Mouse (Mus musculus): ENCODE results near the gene Serinc3.
"Not testable (repeated sequence)": the region's sequence is repeated elsewhere in the genome, so short reads cannot be mapped to it uniquely, and the experiment has no call there.

The Serinc3 gene

DNA sequence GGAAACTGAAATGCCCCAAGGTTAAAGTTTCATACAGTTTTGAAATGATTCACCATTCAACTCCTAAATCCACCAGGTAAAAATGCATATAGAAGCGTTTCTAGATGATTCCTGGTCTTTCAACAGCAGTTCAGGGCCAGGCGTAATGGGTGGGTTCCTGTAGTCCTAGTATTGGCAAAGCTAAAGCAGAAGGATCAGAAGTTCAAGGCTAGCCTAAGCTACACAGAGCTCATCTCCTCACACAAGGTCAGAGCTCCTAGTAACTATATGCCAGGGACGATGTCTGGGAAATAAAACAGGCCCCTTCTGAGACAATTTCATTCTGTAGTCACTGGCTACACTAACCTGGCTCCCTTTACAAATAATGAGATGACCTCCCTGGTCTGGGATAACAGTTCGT, 13.7 kb downstream of the Serinc3 start:
- DNase-seq (ENCODE audit: low spot score in 2 of 2): no peak

DNA sequence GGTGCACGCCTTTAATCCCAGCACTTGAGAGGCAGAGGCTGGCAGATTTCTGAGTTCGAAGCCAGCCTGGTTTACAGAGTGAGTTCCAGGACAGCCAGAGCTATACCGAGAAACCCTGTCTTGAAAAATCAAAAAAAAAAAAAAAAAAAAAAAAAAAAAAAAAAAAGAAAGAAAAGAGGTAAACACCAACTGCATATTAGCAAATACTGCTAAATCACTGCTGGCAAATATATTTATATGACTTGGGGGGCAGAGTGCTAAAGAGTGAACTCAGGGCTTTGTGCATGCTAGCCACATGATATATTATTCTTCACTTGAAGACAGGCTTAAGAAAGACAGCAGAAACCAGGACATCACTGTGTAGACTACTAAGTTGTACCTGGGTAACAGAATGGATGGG, 23.5 kb downstream of the Serinc3 start:
- DNase-seq (ENCODE audit: low spot score in 2 of 2): not testable (repeated sequence)

DNA sequence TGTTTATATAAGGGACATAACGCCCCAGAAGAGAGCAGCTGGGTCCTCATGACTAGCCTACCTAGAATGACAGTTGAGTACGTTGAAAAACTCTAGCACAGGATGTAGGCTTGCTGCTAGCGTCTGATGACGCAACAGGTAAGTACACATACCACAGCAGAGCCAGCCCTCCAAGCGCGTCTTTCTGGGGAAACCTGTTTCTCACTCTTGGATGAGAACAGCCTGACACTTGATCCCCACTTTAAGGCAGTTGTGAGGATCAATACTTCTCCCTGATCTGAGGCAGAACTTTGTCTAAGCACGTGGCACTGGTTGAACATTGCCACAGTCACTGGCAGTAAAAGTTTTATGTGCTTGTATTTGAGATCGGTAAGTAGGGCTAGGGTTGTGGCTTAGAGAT, 24.5 kb downstream of the Serinc3 start:
- no peak for DNase-seq (ENCODE audit: low spot score in 2 of 2)

DNA sequence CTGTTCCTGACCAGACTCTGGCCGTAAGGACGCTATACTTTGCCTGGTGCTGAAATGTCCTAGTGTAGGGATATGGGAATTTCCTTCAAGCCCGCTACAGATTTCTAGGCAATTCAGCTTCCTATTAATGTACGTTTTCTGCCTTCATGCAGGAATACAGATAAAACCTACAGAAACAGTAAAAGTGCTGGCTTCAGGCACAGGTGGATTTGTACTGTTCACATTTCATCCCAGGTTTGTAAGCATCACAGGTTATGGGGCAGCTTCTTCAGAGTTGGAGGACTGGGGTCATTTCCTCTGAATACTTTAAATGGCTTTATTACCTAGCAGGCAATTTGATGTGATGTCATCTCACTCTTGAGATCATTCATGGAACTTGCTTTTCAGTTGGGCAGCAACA, 27.1 kb downstream of the Serinc3 start:
- no peak for DNase-seq (ENCODE audit: low spot score in 2 of 2)

DNA sequence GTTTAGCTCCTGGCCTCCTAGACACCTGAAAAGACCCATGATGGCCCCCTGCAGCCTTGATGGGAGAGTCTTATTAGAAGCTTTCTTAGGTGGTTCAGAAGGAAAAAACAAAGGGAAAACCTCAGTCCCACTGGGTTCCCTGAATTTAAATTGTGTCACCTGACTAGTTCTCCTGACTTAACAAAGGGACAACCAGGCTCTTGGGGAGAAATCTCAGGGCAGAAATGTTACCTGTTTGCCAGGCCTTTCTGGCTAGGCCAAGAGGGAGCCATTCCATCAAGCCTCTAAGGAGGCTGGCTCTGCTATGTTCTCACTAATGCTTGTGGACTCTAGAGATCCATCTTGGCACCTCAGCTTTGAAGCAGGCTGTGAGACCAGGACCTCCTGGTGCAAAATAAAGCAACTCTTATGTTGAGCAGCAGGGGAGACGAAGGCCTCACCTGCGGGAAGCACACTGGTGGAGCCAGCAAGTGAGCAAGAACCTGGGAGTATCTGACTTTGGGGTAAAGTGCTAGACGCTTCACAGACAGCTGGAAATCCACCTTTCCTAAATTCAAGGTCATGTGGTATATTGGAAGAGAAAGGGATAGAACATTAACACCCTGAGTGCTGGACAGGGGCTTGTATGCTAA, 27.6 kb downstream of the Serinc3 start:
- no peak for DNase-seq (ENCODE audit: low spot score in 2 of 2)

DNA sequence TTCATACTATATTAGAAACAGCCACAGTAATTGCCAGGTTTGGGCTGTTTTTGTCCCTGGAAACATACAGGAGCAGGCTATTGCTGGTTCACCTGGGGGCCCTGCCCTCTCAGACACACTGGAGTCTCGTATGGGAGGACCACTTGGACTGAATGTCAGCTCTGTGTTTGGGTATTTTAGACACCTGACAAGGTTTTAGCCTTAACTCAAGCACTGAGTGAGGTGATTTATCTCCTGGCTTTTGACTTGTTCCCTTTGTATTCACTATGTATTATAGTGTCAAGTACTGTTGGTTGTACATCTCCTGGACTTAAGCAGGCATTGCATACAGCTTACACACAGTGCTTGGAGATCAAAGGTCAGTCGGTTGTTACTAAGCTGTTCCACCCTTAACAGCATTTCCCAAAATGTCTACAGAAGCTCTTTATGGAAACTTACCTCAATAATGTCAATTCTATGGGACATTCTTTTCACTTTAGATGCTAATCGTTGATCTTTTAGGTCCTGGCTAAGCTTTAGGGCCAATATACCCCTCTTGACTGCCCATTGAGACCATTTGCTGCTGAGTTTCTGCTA, 28.2 kb downstream of the Serinc3 start:
- no peak for DNase-seq (ENCODE audit: low spot score in 2 of 2)

DNA sequence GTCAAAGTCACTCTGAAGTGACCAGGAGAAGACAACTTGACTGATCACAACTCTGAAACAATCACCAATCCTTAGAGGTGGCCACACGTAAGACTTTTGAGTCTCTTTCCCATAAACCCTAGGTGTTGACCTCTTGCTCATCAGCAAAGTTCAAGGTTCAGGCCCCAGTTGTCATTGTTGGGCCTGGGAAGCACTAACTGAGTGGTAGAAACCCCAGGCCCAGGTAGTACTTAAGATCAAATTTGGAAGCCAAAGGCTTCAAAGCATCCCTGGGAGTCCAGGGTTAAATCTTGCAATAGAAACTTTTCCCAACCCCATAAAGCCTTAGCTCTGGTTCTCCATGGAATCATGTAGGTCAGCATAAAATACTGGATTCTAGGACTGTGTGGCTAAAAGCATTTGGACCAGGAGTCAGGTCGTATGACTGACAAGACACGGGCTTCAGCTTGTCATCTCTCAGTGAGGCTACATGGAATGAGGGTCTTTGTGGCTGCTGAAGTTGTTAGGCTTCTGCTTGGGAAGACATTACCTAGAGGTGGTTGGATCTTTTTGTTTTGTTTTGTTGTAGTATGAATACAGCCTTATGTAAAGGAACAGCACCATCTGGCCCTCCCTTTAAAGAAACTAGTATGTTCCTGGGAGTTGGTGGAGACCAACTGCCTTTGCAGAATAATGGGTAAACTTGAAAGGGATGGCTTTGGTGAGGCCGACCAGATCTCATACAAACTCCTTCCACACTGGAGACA, 28.9 kb downstream of the Serinc3 start:
- no peak for DNase-seq (ENCODE audit: low spot score in 2 of 2)

DNA sequence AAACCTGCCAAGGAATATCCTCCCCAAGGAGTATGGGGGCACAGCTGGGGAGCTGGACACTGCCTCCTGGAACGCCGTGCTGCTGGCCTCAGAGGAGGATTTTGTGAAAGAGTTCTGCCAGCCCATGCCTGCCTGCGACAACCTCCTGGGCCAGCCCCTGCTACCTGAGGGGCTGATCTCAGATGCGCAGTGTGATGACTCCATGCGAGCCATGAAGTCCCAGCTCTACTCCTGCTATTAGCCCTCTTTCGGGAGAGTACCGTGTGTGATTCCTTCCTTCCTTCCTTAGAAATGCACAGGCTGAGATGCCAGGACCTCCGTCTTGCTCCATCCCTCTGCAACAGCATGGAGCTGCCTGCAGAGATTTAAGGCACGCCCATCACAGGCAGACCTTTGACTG, 29.5 kb downstream of the Serinc3 start:
- DNase-seq (ENCODE audit: low spot score in 2 of 2): no peak

DNA sequence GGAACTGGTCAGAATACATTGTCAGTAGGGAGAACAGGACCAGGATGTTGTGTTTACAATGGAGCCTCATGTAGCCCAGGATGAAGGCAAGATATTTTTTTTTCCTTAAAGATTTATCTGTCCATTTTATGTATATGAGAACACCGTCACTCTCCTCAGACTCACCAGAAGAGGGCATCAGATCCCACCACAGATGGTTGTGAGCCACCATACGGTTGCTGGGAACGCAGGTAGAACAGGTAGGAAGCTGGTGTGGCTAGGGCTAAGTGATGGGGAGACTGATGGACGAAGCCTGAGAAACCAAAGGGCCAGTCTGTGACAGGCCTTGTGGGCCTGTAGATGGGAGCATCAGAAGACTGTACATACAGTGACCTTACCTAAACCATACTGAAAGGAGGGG, 30.9 kb downstream of the Serinc3 start:
- no peak for DNase-seq (ENCODE audit: low spot score in 2 of 2)

DNA sequence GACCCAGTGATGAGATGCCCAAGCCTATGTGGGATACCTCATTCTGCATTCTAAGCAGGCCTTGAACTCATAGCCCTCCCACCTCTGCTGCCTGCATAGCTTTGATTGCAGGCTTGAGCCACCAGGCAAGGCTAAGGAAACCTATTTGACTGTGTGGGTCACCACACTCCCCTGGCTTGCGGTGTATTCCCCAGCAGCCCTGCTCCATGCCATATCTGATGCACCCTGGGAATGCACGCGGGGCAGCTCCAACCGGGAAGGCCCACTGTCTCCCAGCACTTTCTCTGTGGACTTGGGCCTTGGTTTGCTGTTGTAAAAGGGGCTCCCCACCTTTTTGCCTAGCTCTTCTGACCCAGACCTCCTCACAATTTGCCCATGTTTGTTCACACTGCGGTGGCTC, 31.7 kb downstream of the Serinc3 start:
- DNase-seq (ENCODE audit: low spot score in 2 of 2): no peak

DNA sequence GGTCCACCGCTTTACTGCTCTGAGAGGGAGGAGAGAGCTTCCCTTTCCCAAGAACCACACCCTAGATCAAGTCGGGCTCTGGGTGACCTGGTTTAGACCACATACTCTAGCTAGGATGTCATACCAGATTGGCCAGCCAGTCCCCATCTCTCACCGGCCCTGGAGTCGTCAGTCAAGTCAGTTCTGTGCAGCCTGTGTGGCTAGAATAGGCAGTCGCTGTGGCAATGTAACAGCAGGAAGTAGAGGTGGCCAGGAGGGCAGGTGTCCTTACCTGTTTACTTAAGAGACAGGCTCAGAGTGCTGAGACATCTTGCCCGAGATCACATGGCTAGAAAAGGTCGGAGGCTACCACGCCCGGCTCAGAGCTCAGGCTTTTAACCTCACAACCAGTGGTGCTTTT, 33.8 kb downstream of the Serinc3 start:
- DNase-seq (ENCODE audit: low spot score in 2 of 2): no peak

DNA sequence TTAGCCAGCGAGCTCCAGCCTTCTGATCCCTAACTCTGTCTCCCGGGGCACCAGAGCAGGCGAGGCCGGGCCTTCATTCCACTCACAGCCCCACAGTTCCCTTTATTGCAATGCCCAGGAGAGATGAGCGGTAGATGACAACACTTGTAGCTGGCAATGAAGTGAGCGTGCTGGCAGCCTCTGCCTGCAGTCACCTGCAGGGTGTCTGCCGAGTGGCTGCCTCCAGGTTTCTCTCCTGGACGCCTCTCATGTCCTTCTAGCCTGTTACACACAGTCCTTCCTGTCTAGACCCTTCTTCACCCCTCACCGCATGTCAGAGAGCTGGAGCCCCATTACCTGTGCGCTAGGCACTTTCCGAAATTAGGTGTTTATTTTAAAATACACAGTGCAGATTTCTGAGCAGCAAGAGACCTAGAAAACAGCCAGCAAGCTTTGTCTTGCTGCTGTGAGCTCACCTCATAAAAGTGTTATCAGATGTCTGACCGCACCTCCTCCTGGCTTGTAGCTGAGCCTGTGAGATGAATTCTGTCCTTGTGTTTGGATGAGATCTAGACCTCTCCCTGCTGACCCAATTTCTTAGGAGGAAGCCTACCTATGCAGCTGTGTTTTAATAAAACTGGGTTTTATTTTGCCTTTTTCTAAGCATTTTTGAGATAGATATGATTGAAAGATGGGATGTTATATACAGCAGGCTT, 35.5 kb downstream of the Serinc3 start:
- no peak for DNase-seq (ENCODE audit: low spot score in 2 of 2)

DNA sequence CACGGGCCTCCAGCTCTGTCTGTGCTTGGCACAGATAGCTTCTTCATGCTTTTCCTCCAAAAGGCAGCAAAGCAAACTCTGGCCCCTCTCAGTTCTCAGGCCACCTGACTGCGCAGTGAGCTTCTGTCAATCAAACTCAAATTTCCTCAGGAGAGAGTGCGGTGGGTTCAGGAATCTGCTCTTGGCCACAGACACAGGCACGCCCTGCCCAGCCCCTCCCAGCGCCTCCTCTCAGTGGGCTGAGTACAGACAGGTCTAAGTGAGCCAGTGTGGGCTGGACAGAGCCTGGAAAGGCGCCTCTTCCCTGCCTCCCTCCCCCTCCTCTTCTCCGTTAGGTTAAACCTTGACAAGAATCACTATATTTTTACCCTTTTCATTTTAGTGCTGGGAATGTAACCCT, 36.9 kb downstream of the Serinc3 start:
- DNase-seq (ENCODE audit: low spot score in 2 of 2): no peak

DNA sequence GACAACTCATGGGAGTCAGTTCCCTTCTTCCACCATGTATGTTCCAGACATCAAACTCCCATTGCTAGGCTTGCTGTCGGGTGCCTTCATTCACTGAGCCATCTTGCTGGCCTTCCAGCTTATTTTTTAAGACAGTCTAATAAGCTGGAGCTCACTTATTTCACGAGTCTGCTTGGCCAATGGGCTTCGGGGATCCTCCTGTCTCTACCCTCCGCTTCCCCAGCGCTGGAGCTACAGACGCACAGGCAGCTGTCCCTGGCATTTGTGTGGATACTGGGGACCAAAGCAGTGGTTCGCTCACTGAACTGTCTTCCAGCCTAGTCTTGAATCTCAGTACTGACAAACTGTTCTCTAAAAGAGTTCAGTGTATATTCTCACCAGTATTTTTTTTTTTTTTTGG, 38.8 kb downstream of the Serinc3 start:
- DNase-seq (ENCODE audit: low spot score in 2 of 2): no peak

DNA sequence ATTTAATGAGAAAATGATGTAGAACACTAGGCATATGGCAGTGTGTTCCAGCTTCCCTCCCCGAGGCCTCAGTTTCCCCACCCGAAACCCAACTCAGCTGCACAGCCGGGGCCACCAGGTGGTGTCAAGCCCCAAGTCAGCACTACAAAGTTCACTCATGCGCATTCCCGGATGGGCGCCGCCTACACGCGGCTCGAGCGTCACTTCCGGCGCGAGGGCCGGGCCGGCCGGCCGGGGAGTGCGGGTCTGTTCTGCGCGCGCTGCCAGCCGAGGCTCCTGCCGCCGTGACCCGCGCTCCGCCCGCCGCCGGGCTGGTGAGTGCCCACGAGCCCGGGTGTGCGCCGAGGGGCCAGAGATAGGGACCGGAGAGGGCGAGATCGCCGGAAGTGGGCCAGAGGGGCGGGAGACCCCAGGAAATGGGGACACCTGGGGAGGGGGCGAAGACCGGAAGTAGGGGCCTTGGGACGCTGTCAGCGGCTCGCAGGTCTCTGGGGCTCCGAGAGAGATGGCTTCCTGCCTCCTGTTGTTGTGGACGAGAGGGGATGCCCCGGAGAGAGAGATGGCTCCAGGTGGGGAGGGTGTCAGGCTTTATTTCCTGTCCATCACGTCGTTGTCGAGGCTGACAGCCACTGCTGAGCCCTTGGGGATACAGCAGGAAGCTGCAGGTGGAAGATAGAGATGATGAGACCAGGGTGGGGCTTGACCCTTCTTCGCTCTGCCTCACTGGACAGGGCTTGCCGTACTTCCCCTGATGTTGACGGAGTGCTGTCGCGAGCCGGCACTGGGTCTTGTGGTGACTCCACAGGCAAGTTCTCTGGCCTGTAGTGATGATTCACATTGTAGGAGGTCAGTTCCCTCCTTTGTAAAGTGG, 42.6 kb downstream of the Serinc3 start, which contains the start of gene Ttpal:
Ttpal (plus strand) TSS at position 214 of the 871 bp plus-strand sequence.
- peak; percentile 88 to 92 for DNase-seq (ENCODE audit: low spot score in 2 of 2)

DNA sequence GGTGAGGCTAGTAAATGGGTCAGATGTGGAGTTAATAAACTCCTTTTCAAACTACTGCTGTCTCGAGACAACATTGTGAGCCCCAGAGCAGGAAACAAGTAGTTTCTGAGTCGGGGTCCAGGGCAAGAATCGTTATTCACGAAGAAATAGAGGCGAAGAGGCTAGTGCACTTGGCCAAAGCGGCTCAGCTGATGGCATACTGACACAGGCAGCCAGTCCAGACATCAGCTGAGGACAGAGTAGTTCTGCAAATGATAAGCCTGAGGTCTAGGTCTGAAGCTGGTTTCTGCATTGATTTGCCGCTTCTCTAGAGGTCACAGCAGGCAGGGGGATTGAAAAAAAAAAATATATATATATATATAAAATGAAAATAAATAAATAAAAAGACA, 43.2 kb downstream of the Serinc3 start:
- DNase-seq (ENCODE audit: low spot score in 2 of 2): no peak

DNA sequence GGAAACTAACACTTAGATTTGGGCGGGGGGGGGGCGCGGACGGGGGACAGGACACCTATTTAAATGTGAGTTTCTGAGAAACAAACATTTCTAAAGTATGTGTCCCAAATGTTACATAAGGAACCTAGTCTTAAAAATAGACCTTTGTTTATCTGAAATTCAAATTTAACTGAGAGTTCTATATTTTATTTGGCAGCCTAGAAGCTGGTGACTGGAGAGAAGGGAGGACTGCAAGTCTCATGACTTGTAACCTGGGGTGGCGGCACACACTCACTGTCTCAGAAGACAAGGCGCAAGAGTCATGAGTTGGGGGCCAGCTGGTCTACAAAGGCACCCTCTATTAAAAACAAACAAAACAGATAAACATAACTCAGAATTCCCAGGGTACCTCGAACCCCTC, 43.9 kb downstream of the Serinc3 start:
- DNase-seq (ENCODE audit: low spot score in 2 of 2): no peak

DNA sequence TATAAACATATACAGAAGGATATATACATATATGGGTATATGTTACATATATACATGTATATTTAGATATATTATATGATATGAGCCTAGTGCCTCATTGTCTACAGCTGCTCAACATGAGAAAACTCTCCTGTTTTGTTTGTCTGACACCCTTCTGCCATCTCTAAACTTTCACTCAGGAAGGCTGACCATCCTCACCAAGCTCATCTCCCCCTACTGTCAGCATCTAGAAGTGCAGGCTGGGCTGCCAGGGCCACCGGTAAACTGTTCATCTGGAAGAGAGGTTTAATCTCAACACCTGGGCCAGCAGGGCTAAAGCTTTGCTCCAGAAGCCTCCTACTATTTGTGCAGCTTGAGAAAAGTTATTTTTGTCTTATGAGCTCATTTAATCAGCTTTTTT, 45.7 kb downstream of the Serinc3 start:
- peak; percentile 67 to 80 for DNase-seq (ENCODE audit: low spot score in 2 of 2)

DNA sequence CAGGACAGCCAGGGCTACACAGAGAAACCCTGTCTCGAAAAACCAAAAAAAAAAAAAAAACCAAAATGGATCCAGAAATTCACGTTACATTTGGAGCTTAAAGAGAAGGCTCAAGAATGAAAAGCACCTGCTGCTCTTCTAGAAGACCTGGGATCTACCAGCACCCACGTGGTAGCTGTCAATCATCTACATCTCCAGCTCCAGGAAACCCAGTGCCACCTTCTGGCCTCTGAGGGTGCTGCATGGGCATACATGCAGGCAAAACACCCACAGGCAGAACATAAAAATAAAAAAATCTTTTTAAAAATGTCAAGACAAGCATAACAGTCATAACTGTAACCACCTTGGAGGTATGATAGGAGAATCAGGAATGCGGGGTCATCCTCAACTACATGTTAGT, 47.3 kb downstream of the Serinc3 start:
- DNase-seq (ENCODE audit: low spot score in 2 of 2): peak in 1 of 2 experiments; percentile 75

DNA sequence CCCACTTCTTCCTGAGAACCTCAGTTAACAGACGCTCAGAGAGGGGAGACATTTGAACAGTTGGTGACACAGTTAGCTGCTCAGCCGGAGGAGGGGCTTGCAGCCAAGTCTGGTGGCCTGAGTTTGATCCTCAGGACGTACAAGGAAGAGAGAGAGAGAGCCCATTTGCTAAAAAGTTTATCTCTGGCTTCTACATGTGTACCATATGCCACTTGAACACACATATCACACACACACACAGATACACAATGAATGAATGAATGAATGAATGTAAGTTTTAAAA, 48.1 kb downstream of the Serinc3 start:
- no peak for DNase-seq (ENCODE audit: low spot score in 2 of 2)

DNA sequence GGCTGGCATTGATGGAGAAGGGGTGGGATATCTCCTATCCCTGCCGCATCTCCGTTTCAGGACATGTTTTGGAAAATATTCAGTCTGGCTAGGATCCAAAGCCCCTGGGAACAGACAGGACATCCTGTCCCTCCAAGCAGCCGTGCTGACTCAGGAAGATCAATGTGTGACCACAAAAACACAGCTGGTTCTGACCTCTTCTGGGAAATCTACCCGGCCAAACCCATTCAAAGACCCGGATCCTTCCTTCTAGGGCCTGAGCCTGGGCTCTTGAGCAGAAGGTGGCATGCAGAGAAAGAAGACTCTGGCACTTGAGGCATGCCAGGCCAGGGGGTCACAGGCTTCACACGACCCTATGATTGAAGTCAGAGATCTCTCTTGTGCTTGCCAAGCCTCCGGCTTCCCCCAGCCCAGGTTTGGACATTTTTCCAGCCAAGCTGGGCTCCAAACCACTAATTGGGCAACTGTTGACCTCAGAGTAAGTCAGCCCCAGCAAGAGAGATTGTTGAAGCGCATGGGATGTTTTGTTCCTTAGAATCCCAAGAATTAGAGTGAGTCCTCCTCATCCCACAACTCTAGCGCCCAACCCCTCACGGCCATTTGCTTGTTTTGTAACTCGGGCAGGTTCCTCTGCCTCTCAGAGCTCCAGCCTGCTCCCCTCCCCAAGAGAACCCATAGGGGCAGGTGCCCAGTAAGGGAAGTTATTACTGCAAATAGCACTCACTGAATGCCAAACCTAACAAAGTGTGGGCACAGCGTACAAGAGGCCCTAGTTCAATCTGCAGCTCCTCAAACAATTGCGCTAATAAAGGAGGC, 48.7 kb downstream of the Serinc3 start:
- DNase-seq (ENCODE audit: low spot score in 2 of 2): no peak

Data from natural killer cell, adult 2 months (primary cell).